Mouse (Mus musculus): ENCODE measurements at regions not wholly inside any gene's neighbourhood (a gene's known extent, or its start where the extent isn't known, plus 50 kb on each side); places are given as distances from the start of the nearest gene placed in this dataset.

DNA sequence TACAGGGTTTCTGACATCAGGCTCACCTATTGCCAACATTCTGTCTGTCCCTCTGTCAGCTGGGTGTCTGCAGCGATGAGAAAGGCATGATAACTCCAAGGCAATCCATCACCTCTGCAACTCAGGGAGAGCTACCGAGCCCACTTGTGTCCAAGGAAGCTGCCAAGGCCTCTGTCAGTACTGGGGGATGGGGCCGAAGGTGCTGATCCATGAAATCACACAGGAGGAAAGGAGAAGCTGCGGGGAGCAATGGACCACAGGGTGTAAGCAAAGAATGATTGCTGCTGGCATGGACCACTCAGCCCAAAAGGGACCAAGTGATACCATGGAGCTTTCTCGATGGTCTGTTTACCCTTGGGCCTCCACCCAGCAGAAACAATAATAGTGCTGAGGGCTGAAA is 67.5 kb upstream of the Mid1ip1 start:
- no peak for DNase-seq (ENCODE audit: low read depth)

GRCm38 (mm10) chrX:10650881-10651280 is 63.9 kb upstream of the Mid1ip1 start:
- DNase-seq (ENCODE audit: low read depth) = peak; percentile 3

Data from c-Kit-positive CD71-positive TER-119-negative erythroid progenitor cells, embryonic 14.5 days (primary cell).